Mouse (Mus musculus) testis, adult 2 months (tissue): ENCODE measurements around the gene Bmpr1b. TPM values are rescaled to one million over a fixed set of nuclear protein-coding genes. Genes with fewer than 3 reads are reported as not detected.
A peak's percentile ranks its signal among the peaks of the same experiment; 100 is the strongest.
"Not testable (repeated sequence)": the region's sequence is repeated elsewhere in the genome, so short reads cannot be mapped to it uniquely, and the experiment has no call there.

Experiments
- H3K27ac ChIP-seq: fragments of 200-500 bp; 2 replicates; pipeline ENCODE4 v1.5.1; 2012; ENCODE audit warnings: low read depth, low read length; ENCODE audit not compliant: control insufficient read depth, insufficient read depth
- H3K27me3 ChIP-seq: fragments of 200-500 bp; 2 replicates; pipeline ENCODE4 v1.6.1; 2012; ENCODE audit warnings: mild to moderate bottlenecking, low read length, moderate library complexity; ENCODE audit not compliant: control insufficient read depth, insufficient read depth
- H3K36me3 ChIP-seq: fragments of 200-500 bp; 2 replicates; pipeline ENCODE4 v1.6.1; 2012; ENCODE audit warnings: mild to moderate bottlenecking, low read length; ENCODE audit not compliant: control insufficient read depth, insufficient read depth
- H3K4me1 ChIP-seq: fragments of 200-500 bp; 2 replicates; pipeline ENCODE4 v1.6.1; 2012; ENCODE audit warnings: low read length; ENCODE audit not compliant: control insufficient read depth, insufficient read depth
- H3K4me3 ChIP-seq: fragments of 200-500 bp; 2 replicates; pipeline ENCODE4 v1.5.1; 2012; ENCODE audit warnings: low read depth, mild to moderate bottlenecking, low read length, moderate library complexity, mixed read lengths; ENCODE audit not compliant: control insufficient read depth
- CTCF ChIP-seq: fragments of 200-500 bp; IDR thresholded peaks from 2 replicates; pipeline ENCODE4 v1.5.1; 2012; ENCODE audit warnings: low read depth, mild to moderate bottlenecking, inconsistent platforms, low read length, moderate library complexity; ENCODE audit not compliant: control insufficient read depth, insufficient read depth, insufficient replicate concordance
- POLR2A ChIP-seq: fragments of 200-500 bp; IDR thresholded peaks from 2 replicates; pipeline ENCODE4 v1.6.1; 2012; ENCODE audit warnings: low read depth, mild to moderate bottlenecking, inconsistent platforms, low read length, moderate library complexity; ENCODE audit not compliant: control insufficient read depth
- polyA plus RNA-seq: library from polyadenylated mRNA; depleted of rRNA; stranded (reverse); fragments of >200 nt; gene quantifications from 2 replicates; pipeline ENCODE4 v1.2.3, GENCODE M21; 2012; rRNA removed

Bmpr1b gene
- polyA plus RNA-seq: 0.10 and 0.51 TPM in 2 replicates

GRCm38 (mm10) chr3:142168863-142169521 is at the start of gene Bmpr1b:
Gene Bmpr1b (minus strand): TSS chr3:142169425.
- TF ChIP-seq POLR2A: no peak
- no peak for TF ChIP-seq CTCF
- no peaks in the 10 kb centered on the region for H3K36me3 ChIP-seq
- peaks cover 13% of the 10 kb centered on the region for H3K4me1 ChIP-seq
- H3K4me3 ChIP-seq: peak within 1 kb of the TSS; percentile 65
- no peaks in the 10 kb centered on the region for H3K27me3 ChIP-seq
- H3K27ac ChIP-seq: no peak within 1 kb of the TSS

DNA sequence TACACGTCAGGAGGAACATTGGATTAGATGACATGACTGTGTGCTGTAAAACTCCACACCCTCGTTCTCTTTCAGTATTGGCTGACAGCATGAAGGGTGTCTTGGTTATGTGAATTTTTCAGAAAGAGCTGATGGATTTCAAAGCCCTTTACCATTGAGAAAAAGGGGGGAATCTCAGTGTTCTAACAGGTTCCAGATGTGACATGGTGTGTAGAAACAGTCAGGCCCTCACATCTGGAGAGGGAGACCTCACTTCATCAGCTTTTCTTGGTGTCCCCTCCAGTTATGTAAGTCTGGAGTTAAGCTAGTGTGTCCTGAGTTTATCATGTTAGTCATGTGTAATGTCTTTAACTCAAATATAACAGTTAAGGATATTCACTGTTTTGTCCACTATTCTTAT is 43.6 kb upstream of the Bmpr1b start:
- no peaks in the 10 kb centered on the region for H3K27me3 ChIP-seq
- no peaks in the 10 kb centered on the region for H3K36me3 ChIP-seq
- H3K4me3 ChIP-seq: no peak overlapping the region
- H3K27ac ChIP-seq: no peak overlapping the region
- peaks cover 2% of the 10 kb centered on the region for H3K4me1 ChIP-seq
- no peak for TF ChIP-seq POLR2A

GRCm38 (mm10) chr3:142212186-142212585 is 43.0 kb upstream of the Bmpr1b start:
- Histone ChIP-seq H3K4me3 (no peak overlapping the region), H3K27me3 (no peaks in the 10 kb centered on the region), H3K27ac (no peak overlapping the region), H3K4me1 (peaks cover 2% of the 10 kb centered on the region), H3K36me3 (no peaks in the 10 kb centered on the region)
- TF ChIP-seq CTCF: no peak
- no peak for TF ChIP-seq POLR2A

- Histone ChIP-seq H3K27me3 (no peaks in the 10 kb centered on the region), H3K36me3 (no peaks in the 10 kb centered on the region), H3K4me3 (peak overlapping the region; percentile 70), H3K27ac (no peak overlapping the region), H3K4me1 (peaks cover 2% of the 10 kb centered on the region)
- TF ChIP-seq CTCF (no peak), POLR2A (no peak)
These were observed 40.8 kb upstream of the Bmpr1b start for GRCm38 (mm10) chr3:142209981-142210380.

DNA sequence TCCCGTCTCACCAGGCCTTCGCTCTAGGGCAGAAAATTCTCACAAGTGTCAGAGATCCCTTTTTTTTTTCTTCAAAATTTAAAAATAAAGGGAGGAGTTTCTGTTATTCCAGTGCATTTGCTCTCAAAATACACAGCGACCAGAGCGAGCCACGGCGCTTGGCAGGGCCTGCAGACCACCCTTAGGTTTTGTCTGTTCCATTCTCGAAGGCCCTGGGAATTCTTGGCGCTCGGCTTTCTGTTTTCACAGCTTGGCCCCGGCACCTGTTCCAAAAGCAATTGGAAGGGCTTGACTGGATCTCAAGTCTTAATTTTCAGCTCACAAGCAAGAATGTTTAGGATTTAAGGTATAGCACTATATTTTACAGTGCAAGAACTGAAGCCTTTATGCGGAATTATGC is 39.8 kb upstream of the Bmpr1b start:
- H3K27ac ChIP-seq: no peak overlapping the region
- no peak for TF ChIP-seq POLR2A
- no peak for TF ChIP-seq CTCF
- H3K4me1 ChIP-seq: peaks cover 2% of the 10 kb centered on the region
- no peak overlapping the region for H3K4me3 ChIP-seq
- H3K27me3 ChIP-seq: no peaks in the 10 kb centered on the region
- H3K36me3 ChIP-seq: no peaks in the 10 kb centered on the region

GRCm38 (mm10) chr3:142207488-142207887 is 38.3 kb upstream of the Bmpr1b start:
- no peak overlapping the region for H3K27ac ChIP-seq
- H3K36me3 ChIP-seq: no peaks in the 10 kb centered on the region
- H3K27me3 ChIP-seq: no peaks in the 10 kb centered on the region
- peaks cover 2% of the 10 kb centered on the region for H3K4me1 ChIP-seq
- no peak for TF ChIP-seq POLR2A
- TF ChIP-seq CTCF: no peak
- H3K4me3 ChIP-seq: no peak overlapping the region

DNA sequence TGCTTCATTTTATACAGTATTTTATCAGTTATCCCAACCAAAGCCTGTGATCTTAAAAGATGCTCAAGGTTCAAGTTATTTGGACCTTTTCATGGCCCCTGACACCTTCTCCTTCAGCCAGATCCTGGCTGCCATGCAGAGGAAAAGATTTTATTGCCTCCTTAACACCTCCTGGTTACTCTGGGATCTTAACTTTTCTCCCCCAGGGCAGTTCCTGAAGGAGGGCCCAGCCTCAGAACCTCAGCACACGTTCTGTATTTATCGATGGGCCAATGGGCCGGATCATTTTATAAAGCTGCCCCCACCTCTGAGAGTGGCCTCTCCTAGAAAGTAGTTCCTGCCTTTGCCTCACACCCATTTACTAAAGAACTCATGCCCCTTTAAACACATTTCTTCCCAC is 37.1 kb upstream of the Bmpr1b start:
- TF ChIP-seq CTCF: no peak
- no peak for TF ChIP-seq POLR2A
- H3K4me1 ChIP-seq: peaks cover 2% of the 10 kb centered on the region
- H3K27me3 ChIP-seq: no peaks in the 10 kb centered on the region
- no peak overlapping the region for H3K27ac ChIP-seq
- no peaks in the 10 kb centered on the region for H3K36me3 ChIP-seq
- no peak overlapping the region for H3K4me3 ChIP-seq

DNA sequence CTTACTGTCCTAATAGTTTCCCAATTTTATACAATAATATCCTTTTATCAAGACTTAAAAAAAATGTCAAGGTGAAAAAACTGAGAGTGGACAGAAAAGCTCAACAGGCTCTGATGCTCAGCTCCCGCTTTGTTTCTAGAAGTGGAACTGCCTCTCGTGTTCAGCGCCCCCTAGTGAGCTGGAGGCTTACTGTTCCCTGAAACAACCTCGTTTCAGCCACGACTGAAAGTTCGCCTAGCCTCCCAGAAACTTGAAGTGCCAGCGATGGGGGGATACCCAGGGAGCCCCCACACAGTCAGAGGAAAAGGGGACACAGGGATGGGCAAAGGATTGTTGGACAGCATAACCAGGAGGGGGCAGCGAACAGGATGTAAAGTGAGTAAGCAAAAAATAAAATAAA is 26.9 kb upstream of the Bmpr1b start:
- no peaks in the 10 kb centered on the region for H3K36me3 ChIP-seq
- H3K27me3 ChIP-seq: no peaks in the 10 kb centered on the region
- TF ChIP-seq CTCF (peak; percentile 66; the same call in 1 of the 2 replicates), POLR2A (no peak)
- no peak overlapping the region for H3K4me3 ChIP-seq
- H3K27ac ChIP-seq: no peak overlapping the region
- H3K4me1 ChIP-seq: no peaks in the 10 kb centered on the region

GRCm38 (mm10) chr3:142191627-142192026 is 22.4 kb upstream of the Bmpr1b start:
- H3K27ac ChIP-seq, H3K27me3 ChIP-seq, H3K36me3 ChIP-seq, H3K4me3 ChIP-seq, H3K4me1 ChIP-seq: not testable (repeated sequence)
